Comparison of ENCODE assay signal across 10 mouse cellular contexts in the genomic region with DNA sequence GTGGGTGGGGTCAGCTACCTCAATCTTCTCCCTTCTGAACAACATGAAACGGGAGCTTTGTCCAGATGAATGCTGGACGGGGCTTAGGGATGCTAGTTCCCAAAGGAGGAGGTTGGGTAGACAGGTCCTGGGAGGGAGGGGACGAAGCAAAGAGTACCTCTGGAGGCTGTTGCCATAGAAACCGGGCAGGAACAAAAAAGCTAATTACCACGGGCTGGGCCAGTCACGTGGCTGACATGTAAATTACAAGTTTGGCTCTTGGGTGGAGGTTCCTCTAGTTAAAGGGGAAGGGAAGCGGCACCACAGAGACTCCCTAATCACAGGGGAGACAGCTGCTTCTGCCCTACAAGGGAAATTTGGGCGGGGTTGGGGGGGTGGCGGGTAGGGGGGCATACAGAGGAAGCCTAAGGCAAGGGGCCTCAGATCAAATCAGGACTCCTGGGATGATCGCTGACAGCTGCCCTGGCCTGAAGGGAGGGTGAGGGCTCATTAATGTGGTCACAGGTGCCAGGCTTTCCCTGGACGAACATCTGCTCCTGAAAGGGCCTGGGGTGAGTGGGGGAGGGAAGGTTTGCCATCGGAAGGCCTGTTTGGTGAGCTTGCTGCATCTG. TPM values are rescaled to one million over a fixed set of nuclear protein-coding genes. Genes with fewer than 3 reads are reported as not detected.
DNase-seq lines count a peak whose midpoint lies in the region; ATAC-seq and TF ChIP-seq lines count a peak whose summit lies in the region.
"Had no signal": no experiment of that assay in that cellular context is flagged by ENCODE, and none has a peak within 500 bp of the region (broad histone marks: within the 10 kb centered on the region; RNA-seq: fewer than 3 reads in every experiment).

No protein-coding gene starts in this region.

- 6% methylated on average over 12 of the region's 12 CpGs for WGBS in heart, embryonic 13.5 days
- WGBS in olfactory bulb, adult 2 months: 3% methylated on average over 12 of the region's 12 CpGs

- no peak for DNase-seq in heart, postnatal 36 days
- peak; percentile 83 for DNase-seq in cerebellum, adult 9-11 months
- DNase-seq in frontal cortex, postnatal 10 days (ENCODE audit: low spot score in 2 of 2): peak; percentile 75 to 87
- peak; percentile 84 to 95 for DNase-seq in left cerebral cortex, postnatal 14 days (ENCODE audit: low spot score in 2 of 2)
- no peak for DNase-seq in urinary bladder, adult 18-20 months (ENCODE audit: low spot score in 2 of 2)
- DNase-seq in spleen, postnatal 14 days (ENCODE audit: low spot score in 2 of 2): no peak

- peak overlapping the region; percentile 65 for H3K4me2 ChIP-seq in heart, embryonic 13.5 days

- intact Hi-C loops in heart, postnatal 36 days (cut with DNase I): no loop called here
- intact Hi-C loops in left cerebral cortex, postnatal 14 days (cut with DNase I): no loop called here

- no peaks in the 10 kb centered on the region for H3K9me3 ChIP-seq in heart, embryonic 13.5 days

- H3K4me1 ChIP-seq in heart, embryonic 13.5 days: peaks cover 42% of the 10 kb centered on the region
- H3K4me1 ChIP-seq in olfactory bulb, adult 2 months (ENCODE audit: control insufficient read depth, insufficient read depth, low read length): peaks cover 30% of the 10 kb centered on the region

- H3K4me3 ChIP-seq in heart, embryonic 13.5 days: peak overlapping the region; percentile 47; the same call in 1 of the 2 replicates
- peak overlapping the region; percentile 79 for H3K4me3 ChIP-seq in olfactory bulb, adult 2 months (ENCODE audit: insufficient read depth, low read depth, low read length)

- H3K9ac ChIP-seq in heart, embryonic 13.5 days: no peak overlapping the region

- TF ChIP-seq POLR2A in olfactory bulb, adult 2 months (IDR thresholded peaks at IDR 0.05; ENCODE audit: insufficient read depth, low read depth, low read length): no peak; the same call in 1 of the 2 replicates

- H3K36me3 ChIP-seq in heart, embryonic 13.5 days: no peaks in the 10 kb centered on the region

- no peak overlapping the region for H3K27ac ChIP-seq in heart, embryonic 13.5 days (replicated peaks)
- H3K27ac ChIP-seq in olfactory bulb, adult 2 months (ENCODE audit: insufficient read depth, low read depth, low read length): peak overlapping the region; percentile 96

- H3K27me3 ChIP-seq in heart, embryonic 13.5 days (replicated peaks): peaks cover 51% of the 10 kb centered on the region
- H3K27me3 ChIP-seq: Patski had no signal

- no peak for ATAC-seq in heart, embryonic 13.5 days (ENCODE audit: extremely low read depth, insufficient number of reproducible peaks, low FRiP score, low TSS enrichment)
- ATAC-seq: Patski had no signal

- no peak for TF ChIP-seq CTCF in olfactory bulb, adult 2 months (IDR thresholded peaks at IDR 0.05; ENCODE audit: insufficient read depth, low read depth, low read length)

RNA-seq across cellular contexts. Expression of a gene that starts 1.4 kb away (rescaled TPM):
- polyA plus RNA-seq in heart, embryonic 13.5 days (2015; fragmentation: Nextera tagmentation; extraction: Ambion mirVana): 4.1 and 4.9 TPM in 2 replicates
- under 1 TPM in 1 of 2 experiments, not detected in 1; 0.72 TPM for total RNA-seq in heart, postnatal 36 days (2021)
- 100 to 1,000 TPM; 691 to 709 TPM for total RNA-seq in left cerebral cortex, postnatal 14 days (2021)
- not detected in 2 replicates for polyA plus RNA-seq in olfactory bulb, adult 2 months (2012; ENCODE audit: insufficient read depth, insufficient read length, low replicate concordance, missing spikeins)
- total RNA-seq: liver, adult 2 months had no signal
- polyA plus RNA-seq: liver, adult 2 months had no signal

RNA-seq across cellular contexts. Expression of a gene that starts 5.8 kb away (rescaled TPM):
- polyA plus RNA-seq in heart, embryonic 13.5 days (2015; fragmentation: Nextera tagmentation; extraction: Ambion mirVana): not detected in 2 replicates
- total RNA-seq in heart, postnatal 36 days (2021): not detected
- total RNA-seq in left cerebral cortex, postnatal 14 days (2021): under 1 TPM in 1 of 2 experiments, not detected in 1; 0.09 TPM
- polyA plus RNA-seq in olfactory bulb, adult 2 months (2012; ENCODE audit: insufficient read depth, insufficient read length, low replicate concordance, missing spikeins): not detected in 2 replicates
- total RNA-seq: liver, adult 2 months had no signal
- polyA plus RNA-seq: liver, adult 2 months had no signal

RNA-seq across cellular contexts. Expression of a gene that starts 10.7 kb away (rescaled TPM):
- polyA plus RNA-seq in heart, embryonic 13.5 days (2015; fragmentation: Nextera tagmentation; extraction: Ambion mirVana): 30.4 and 31.1 TPM in 2 replicates
- total RNA-seq in heart, postnatal 36 days (2021): 10 to 100 TPM; 51.6 to 58.1 TPM
- total RNA-seq in left cerebral cortex, postnatal 14 days (2021): 10 to 100 TPM; 76.1 to 76.7 TPM
- polyA plus RNA-seq in olfactory bulb, adult 2 months (2012; ENCODE audit: insufficient read depth, insufficient read length, low replicate concordance, missing spikeins): not detected in 2 replicates

RNA-seq across cellular contexts. Expression of a gene that starts 39.1 kb away (rescaled TPM):
- 136 and 141 TPM in 2 replicates for polyA plus RNA-seq in heart, embryonic 13.5 days (2015; fragmentation: Nextera tagmentation; extraction: Ambion mirVana)
- total RNA-seq in heart, postnatal 36 days (2021): 100 to 1,000 TPM; 121 to 130 TPM
- total RNA-seq in left cerebral cortex, postnatal 14 days (2021): 100 to 1,000 TPM; 541 to 593 TPM
- polyA plus RNA-seq in olfactory bulb, adult 2 months (2012; ENCODE audit: insufficient read depth, insufficient read length, low replicate concordance, missing spikeins): 373 and 551 TPM in 2 replicates

Comparison
In these comparisons a context has a peak if more than half of its experiments do, and no peak if none do; other contexts are left out.
1. DNase-seq: peak in cerebellum, adult 9-11 months (single experiment), frontal cortex, postnatal 10 days (2 of 2) and left cerebral cortex, postnatal 14 days (2 of 2); none in heart, postnatal 36 days (0 of 2), urinary bladder, adult 18-20 months (0 of 2) and spleen, postnatal 14 days (0 of 2).
2. RNA of a gene that starts 1.4 kb away (total RNA-seq): 691 to 709 TPM in left cerebral cortex, postnatal 14 days; 0.72 TPM in heart, postnatal 36 days; every median in the first group is over 100 times any median in the second.